Mouse (Mus musculus): ENCODE data around the gene Khdc1b.
"Not testable (repeated sequence)": the region's sequence is repeated elsewhere in the genome, so short reads cannot be mapped to it uniquely, and the experiment has no call there.

DNA sequence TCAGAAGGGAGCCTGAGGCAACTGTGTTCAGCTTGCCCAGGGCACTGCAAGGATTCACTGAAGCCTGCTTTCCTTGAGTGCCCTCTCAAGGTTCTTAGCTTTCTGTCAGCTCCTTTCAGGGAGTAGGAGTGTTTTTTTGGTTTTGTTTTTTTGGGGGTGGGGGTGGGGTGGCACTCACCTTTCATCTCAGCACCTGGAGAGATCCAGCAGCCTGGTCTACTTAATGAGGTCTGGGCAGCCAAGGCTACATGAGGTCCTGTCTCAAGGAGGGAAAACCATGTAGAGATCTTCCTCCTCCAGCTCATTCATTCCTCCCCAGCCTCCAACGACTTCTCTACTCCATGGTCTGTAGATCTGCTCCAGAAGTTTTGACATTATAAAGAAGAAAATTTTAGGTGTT lies 15.3 kb upstream of the Khdc1b start, which contains the start of gene Khdc1c:
- TF ChIP-seq CTCF (IDR thresholded peaks at IDR 0.05; ENCODE audit: low read depth, low read length); POLR2A (IDR thresholded peaks at IDR 0.05; ENCODE audit: extremely low read depth, insufficient read depth, low read length): not testable (repeated sequence)
